Mouse (Mus musculus): ENCODE measurements around the gene Rela. TPM values are rescaled to one million over a fixed set of nuclear protein-coding genes. Genes with fewer than 3 reads are reported as not detected.
A peak's percentile ranks its signal among the peaks of the same experiment; 100 is the strongest.
"Not testable (repeated sequence)": the region's sequence is repeated elsewhere in the genome, so short reads cannot be mapped to it uniquely, and the experiment has no call there.

The Rela gene
- polyA plus RNA-seq, 1 experiment, result 4.1 TPM

- TF ChIP-seq TAL1 (IDR thresholded peaks at IDR 0.05; ENCODE audit: low read length), result no peak
- no peak for TF ChIP-seq GATA1 (IDR thresholded peaks at IDR 0.05; ENCODE audit: low read length)
- peaks cover 81% of the 10 kb centered on the region for H3K36me3 ChIP-seq (ENCODE audit: control insufficient read depth)
- no peaks in the 10 kb centered on the region for H3K27me3 ChIP-seq (ENCODE audit: control insufficient read depth)
These were observed 47.0 kb downstream of the Rela start for GRCm38 (mm10) chr19:5684236-5684635.

GRCm38 (mm10) chr19:5684985-5685384, 47.7 kb downstream of the Rela start:
- no peaks in the 10 kb centered on the region for H3K27me3 ChIP-seq (ENCODE audit: control insufficient read depth)
- H3K4me1 ChIP-seq (ENCODE audit: control insufficient read depth), result peaks cover 52% of the 10 kb centered on the region
- TF ChIP-seq TAL1 (IDR thresholded peaks at IDR 0.05; ENCODE audit: low read length) (no peak), GATA1 (IDR thresholded peaks at IDR 0.05; ENCODE audit: low read length) (no peak)
- no peaks in the 10 kb centered on the region for H3K9me3 ChIP-seq (ENCODE audit: control insufficient read depth, low read length)
- H3K4me3 ChIP-seq (replicated peaks), result no peak overlapping the region
- peaks cover 76% of the 10 kb centered on the region for H3K36me3 ChIP-seq (ENCODE audit: control insufficient read depth)

More at GRCm38 (mm10) chr19:5684236-5684635, 47.0 kb downstream of the Rela start:
- peaks cover 47% of the 10 kb centered on the region for H3K4me1 ChIP-seq (ENCODE audit: control insufficient read depth)
- no peaks in the 10 kb centered on the region for H3K9me3 ChIP-seq (ENCODE audit: control insufficient read depth, low read length)
- H3K4me3 ChIP-seq (replicated peaks), result no peak overlapping the region

GRCm38 (mm10) chr19:5685431-5685830, 48.1 kb downstream of the Rela start:
- no peak for TF ChIP-seq GATA1 (IDR thresholded peaks at IDR 0.05; ENCODE audit: low read length)
- no peak for TF ChIP-seq TAL1 (IDR thresholded peaks at IDR 0.05; ENCODE audit: low read length)
- Histone ChIP-seq H3K9me3 (ENCODE audit: control insufficient read depth, low read length) (no peaks in the 10 kb centered on the region), H3K4me1 (ENCODE audit: control insufficient read depth) (peaks cover 57% of the 10 kb centered on the region), H3K4me3 (replicated peaks) (no peak overlapping the region), H3K27me3 (ENCODE audit: control insufficient read depth) (no peaks in the 10 kb centered on the region), H3K36me3 (ENCODE audit: control insufficient read depth) (peaks cover 76% of the 10 kb centered on the region)

GRCm38 (mm10) chr19:5685861-5686260, 48.6 kb downstream of the Rela start:
- Histone ChIP-seq H3K4me1 (ENCODE audit: control insufficient read depth) (peaks cover 61% of the 10 kb centered on the region), H3K9me3 (ENCODE audit: control insufficient read depth, low read length) (no peaks in the 10 kb centered on the region), H3K36me3 (ENCODE audit: control insufficient read depth) (peaks cover 76% of the 10 kb centered on the region), H3K4me3 (replicated peaks) (peak overlapping the region; percentile 50), H3K27me3 (ENCODE audit: control insufficient read depth) (no peaks in the 10 kb centered on the region)
- TF ChIP-seq TAL1 (IDR thresholded peaks at IDR 0.05; ENCODE audit: low read length) (no peak), GATA1 (IDR thresholded peaks at IDR 0.05; ENCODE audit: low read length) (no peak)

- no peak for TF ChIP-seq TAL1 (IDR thresholded peaks at IDR 0.05; ENCODE audit: low read length)
- TF ChIP-seq GATA1 (IDR thresholded peaks at IDR 0.05; ENCODE audit: low read length), result no peak
These were observed 49.2 kb downstream of the Rela start for GRCm38 (mm10) chr19:5686437-5686836.

GRCm38 (mm10) chr19:5686954-5687353, 49.7 kb downstream of the Rela start:
- H3K4me3 ChIP-seq (replicated peaks), result peak overlapping the region; percentile 82
- H3K27me3 ChIP-seq (ENCODE audit: control insufficient read depth); H3K9me3 ChIP-seq (ENCODE audit: control insufficient read depth, low read length): not testable (repeated sequence)
- peaks cover 76% of the 10 kb centered on the region for H3K36me3 ChIP-seq (ENCODE audit: control insufficient read depth)
- peaks cover 72% of the 10 kb centered on the region for H3K4me1 ChIP-seq (ENCODE audit: control insufficient read depth)

More at GRCm38 (mm10) chr19:5686437-5686836, 49.2 kb downstream of the Rela start:
- Histone ChIP-seq H3K27me3 (ENCODE audit: control insufficient read depth) (no peaks in the 10 kb centered on the region), H3K4me1 (ENCODE audit: control insufficient read depth) (peaks cover 67% of the 10 kb centered on the region), H3K9me3 (ENCODE audit: control insufficient read depth, low read length) (no peaks in the 10 kb centered on the region), H3K4me3 (replicated peaks) (peak overlapping the region; percentile 50), H3K36me3 (ENCODE audit: control insufficient read depth) (peaks cover 76% of the 10 kb centered on the region)

- Histone ChIP-seq H3K27me3 (ENCODE audit: control insufficient read depth) (no peaks in the 10 kb centered on the region), H3K4me1 (ENCODE audit: control insufficient read depth) (peaks cover 80% of the 10 kb centered on the region), H3K9me3 (ENCODE audit: control insufficient read depth, low read length) (no peaks in the 10 kb centered on the region), H3K36me3 (ENCODE audit: control insufficient read depth) (peaks cover 76% of the 10 kb centered on the region), H3K4me3 (replicated peaks) (peak overlapping the region; percentile 82)
- TF ChIP-seq TAL1 (IDR thresholded peaks at IDR 0.05; ENCODE audit: low read length) (no peak), GATA1 (IDR thresholded peaks at IDR 0.05; ENCODE audit: low read length) (no peak)
These were observed 50.5 kb downstream of the Rela start for GRCm38 (mm10) chr19:5687738-5688137.

GRCm38 (mm10) chr19:5688200-5689087, 51.2 kb downstream of the Rela start, which contains the start of the genes Map3k11 and Pcnx3:
Gene Map3k11, plus strand, starts transcription at chr19:5688742.
Gene Pcnx3, minus strand, starts transcription at chr19:5688908.
- no peaks in the 10 kb centered on the region for H3K27me3 ChIP-seq (ENCODE audit: control insufficient read depth)
- TF ChIP-seq GATA1 (IDR thresholded peaks at IDR 0.05; ENCODE audit: low read length), result no peak
- H3K4me1 ChIP-seq (ENCODE audit: control insufficient read depth), result peaks cover 87% of the 10 kb centered on the region
- no peaks in the 10 kb centered on the region for H3K9me3 ChIP-seq (ENCODE audit: control insufficient read depth, low read length)
- H3K4me3 ChIP-seq (replicated peaks), result peak within 1 kb of the TSS; percentile 82
- peaks cover 76% of the 10 kb centered on the region for H3K36me3 ChIP-seq (ENCODE audit: control insufficient read depth)

GRCm38 (mm10) chr19:5689088-5689428, 51.8 kb downstream of the Rela start:
- Histone ChIP-seq H3K4me1 (ENCODE audit: control insufficient read depth) (peaks cover 93% of the 10 kb centered on the region), H3K4me3 (replicated peaks) (peak overlapping the region; percentile 82), H3K27me3 (ENCODE audit: control insufficient read depth) (no peaks in the 10 kb centered on the region), H3K36me3 (ENCODE audit: control insufficient read depth) (peaks cover 76% of the 10 kb centered on the region), H3K9me3 (ENCODE audit: control insufficient read depth, low read length) (no peaks in the 10 kb centered on the region)
- TF ChIP-seq TAL1 (IDR thresholded peaks at IDR 0.05; ENCODE audit: low read length) (no peak), GATA1 (IDR thresholded peaks at IDR 0.05; ENCODE audit: low read length) (no peak)

All from erythroblast, embryonic 14.5 days (primary cell).